Mouse (Mus musculus): Measurements from ENCODE around the gene Tbata.

Gene Tbata

GRCm38 (mm10) chr10:61171654-61172053 lies at the start of gene Tbata:
Tbata (plus strand) TSS chr10:61171954.
- no peak for DNase-seq

GRCm38 (mm10) chr10:61123276-61123913 lies 48.4 kb upstream of the Tbata start:
- no peak for DNase-seq

GRCm38 (mm10) chr10:61124462-61124861 lies 47.3 kb upstream of the Tbata start:
- no peak for DNase-seq

- DNase-seq: no peak
Observed at GRCm38 (mm10) chr10:61128701-61129365, 42.9 kb upstream of the Tbata start.

GRCm38 (mm10) chr10:61130959-61131358 lies 40.8 kb upstream of the Tbata start:
- no peak for DNase-seq

GRCm38 (mm10) chr10:61134041-61134440 lies 37.7 kb upstream of the Tbata start:
- no peak for DNase-seq

GRCm38 (mm10) chr10:61135226-61135839 lies 36.4 kb upstream of the Tbata start:
- DNase-seq: no peak

GRCm38 (mm10) chr10:61137567-61137966 lies 34.2 kb upstream of the Tbata start:
- no peak for DNase-seq

GRCm38 (mm10) chr10:61143343-61143742 lies 28.4 kb upstream of the Tbata start:
- no peak for DNase-seq

- DNase-seq: peak in 1 of 2 experiments; percentile 9
Observed at GRCm38 (mm10) chr10:61145766-61146118, 26.0 kb upstream of the Tbata start.

- DNase-seq: peak; percentile 78 to 83
Observed at GRCm38 (mm10) chr10:61146119-61146806, 25.5 kb upstream of the Tbata start.

GRCm38 (mm10) chr10:61146807-61147156 lies 25.0 kb upstream of the Tbata start:
- DNase-seq: peak in 1 of 2 experiments; percentile 40

- peak; percentile 95 to 97 for DNase-seq
Observed at GRCm38 (mm10) chr10:61147157-61148040, 24.4 kb upstream of the Tbata start, which contains the start of gene Sgpl1. Sgpl1 (minus strand) TSS chr10:61147703.

- DNase-seq: no peak
Observed at GRCm38 (mm10) chr10:61149476-61149875, 22.3 kb upstream of the Tbata start.

GRCm38 (mm10) chr10:61150616-61151015 lies 21.1 kb upstream of the Tbata start:
- peak; percentile 50 to 66 for DNase-seq

GRCm38 (mm10) chr10:61152131-61152530 lies 19.6 kb upstream of the Tbata start:
- no peak for DNase-seq

- no peak for DNase-seq
Observed at GRCm38 (mm10) chr10:61155611-61156010, 16.1 kb upstream of the Tbata start.

- DNase-seq: no peak
Observed at GRCm38 (mm10) chr10:61156453-61156852, 15.3 kb upstream of the Tbata start.

- no peak for DNase-seq
Observed at GRCm38 (mm10) chr10:61158594-61158993, 13.2 kb upstream of the Tbata start.

GRCm38 (mm10) chr10:61160089-61160488 lies 11.7 kb upstream of the Tbata start:
- DNase-seq: no peak

- DNase-seq: no peak
Observed at GRCm38 (mm10) chr10:61160671-61161070, 11.1 kb upstream of the Tbata start.

GRCm38 (mm10) chr10:61162366-61162765 lies 9.4 kb upstream of the Tbata start:
- DNase-seq: no peak

Data from kidney, postnatal 4 days (tissue).